Mouse (Mus musculus) heart, adult 9 months (tissue): ENCODE data around the gene Sorbs1.

Source experiments
- DNase-seq, 2 experiments: peaks; one replicate each; pipeline ENCODE4 v3.0.0; 2022; ENCODE audit warnings: low spot score in 2 of 2

Sorbs1 gene

DNA sequence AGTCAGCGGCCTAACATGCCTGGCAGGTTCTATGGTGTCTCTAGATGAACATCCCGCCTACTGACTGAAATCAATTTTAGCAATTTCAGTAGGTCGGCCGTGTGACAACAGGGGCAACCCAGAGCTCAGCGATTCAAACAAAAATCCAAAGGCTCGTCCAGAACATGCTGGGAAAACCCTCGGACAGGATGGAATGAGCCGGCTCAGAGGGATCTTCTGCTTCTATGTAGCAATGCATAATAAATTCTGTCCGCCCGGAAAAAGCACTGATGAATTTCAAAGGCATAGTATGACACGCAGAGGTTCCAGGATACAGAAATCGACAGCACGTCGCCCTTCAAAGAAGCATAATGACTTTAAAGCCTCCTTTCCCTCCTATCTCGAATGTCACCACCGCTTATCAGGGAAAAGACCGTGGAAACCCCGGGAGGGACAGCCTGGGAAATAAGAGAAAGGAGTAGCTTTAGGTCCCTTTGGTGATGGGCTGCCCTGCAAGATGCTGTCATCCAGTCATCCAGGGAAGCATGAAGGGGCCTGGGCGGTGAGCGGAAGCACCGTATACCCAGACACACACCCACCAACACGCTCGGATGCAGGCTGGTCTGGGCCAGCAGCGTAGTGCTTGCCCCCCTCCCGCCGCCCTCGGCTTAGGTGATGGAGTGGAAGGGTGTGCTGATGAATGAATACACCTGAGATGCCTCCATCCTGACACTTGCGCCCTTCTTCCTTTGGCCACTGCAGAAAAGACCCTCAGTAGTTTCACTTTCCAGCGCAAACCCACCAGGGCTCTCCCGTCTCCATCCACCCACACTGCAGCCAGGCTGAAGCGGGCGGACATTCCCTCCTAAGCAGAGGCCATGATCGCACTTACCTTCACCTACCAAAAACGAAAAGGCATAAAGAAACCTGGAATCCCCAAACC, 818 bp downstream of the Sorbs1 start:
- DNase-seq = peak in 1 of 2 experiments; percentile 50

DNA sequence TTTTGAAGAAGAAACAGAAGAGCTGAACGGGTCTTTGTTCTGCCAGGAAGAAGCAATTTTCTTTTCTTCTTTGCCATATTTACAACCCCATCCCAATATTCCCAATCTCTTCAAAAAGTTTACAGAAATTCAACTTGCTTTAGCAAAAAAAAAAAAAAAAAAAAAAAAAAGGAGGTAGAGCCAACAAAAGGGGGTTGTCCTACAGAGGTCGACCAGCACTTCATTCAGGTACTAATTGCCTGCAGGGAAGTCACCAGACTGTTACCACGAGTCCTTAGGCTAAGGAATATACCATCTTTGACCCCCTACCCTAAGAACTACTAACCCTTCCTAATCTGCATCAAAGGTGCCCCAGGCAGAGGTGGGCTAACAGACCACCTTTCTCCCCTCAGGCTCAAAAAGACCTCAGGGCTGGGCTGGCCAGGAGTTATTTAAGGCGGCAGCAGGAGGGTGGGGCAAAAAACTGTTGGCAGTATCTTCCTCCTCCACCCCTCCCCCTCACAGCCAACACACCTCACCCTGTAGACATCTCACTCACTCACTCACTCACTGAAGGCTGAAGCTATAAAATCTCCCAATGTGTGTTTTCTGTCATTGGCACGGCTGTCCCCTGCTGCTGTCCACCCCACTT, 1.8 kb downstream of the Sorbs1 start:
- DNase-seq = peak; percentile 48 to 66

DNA sequence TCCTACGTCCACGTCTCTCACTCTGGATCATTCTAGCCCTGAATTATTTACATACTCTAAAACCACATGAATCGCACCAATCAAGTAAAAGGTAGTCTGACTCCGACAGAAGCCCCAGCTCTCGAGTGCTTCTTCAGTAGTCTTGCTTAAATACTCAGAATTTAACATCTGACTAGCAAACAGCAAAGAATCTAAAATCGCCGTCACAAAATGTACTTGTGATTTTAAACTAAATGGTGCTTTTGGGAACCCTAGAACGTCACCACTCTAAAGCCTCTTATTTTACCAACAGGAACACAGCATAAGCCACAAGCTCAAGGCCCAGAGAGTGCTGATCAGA, 2.5 kb downstream of the Sorbs1 start:
- no peak for DNase-seq

DNA sequence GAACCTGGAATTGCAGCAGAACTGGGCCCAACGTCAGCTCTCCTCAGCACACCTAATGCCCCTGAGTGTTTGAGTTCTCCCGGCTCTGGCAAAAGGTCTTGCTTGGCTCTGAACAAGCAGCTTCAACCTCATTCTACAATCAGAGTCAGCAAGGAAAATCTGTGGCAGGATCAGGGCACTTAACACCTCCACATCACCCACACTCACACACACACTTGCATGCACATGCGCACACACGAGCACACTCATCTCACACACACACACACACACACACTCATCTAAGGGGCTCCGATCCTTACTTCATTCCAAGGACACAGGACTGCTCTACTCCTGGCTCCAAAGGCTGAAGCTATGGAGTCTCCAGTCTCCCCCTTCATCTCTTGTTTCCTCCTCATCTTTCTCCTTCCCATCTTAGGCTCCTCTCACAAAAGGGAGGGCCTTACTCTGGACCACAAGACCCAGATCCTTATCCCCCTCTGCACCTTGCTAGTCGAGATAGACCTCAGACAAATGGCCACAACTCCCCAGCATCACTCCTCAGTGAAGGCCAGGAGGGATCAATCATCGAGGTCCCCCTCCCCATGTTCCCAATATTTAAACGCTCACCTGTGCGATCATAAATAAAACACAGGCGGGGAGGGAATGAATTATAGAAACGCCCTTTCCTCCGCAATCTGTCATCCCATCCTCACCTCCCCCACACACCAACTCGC, 3.0 kb downstream of the Sorbs1 start:
- DNase-seq = no peak

DNA sequence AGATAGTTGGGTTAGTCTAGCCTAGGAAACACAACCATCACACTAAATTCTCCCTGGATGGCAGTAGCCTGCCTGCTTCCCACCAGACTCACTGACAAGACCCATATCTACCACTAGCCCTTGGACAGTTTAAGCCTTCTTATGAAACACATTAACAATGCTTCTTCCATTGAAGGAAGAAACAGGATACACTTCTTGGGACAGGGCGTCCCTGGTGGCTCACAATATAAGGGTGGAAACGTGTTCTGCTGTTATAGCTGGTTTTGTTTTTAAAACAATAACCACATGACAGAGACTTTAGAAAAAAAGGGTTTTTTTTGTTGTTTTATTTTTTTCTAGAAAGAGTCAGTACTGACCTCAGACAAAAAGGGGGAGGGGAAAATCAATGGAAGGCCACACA, 4.3 kb downstream of the Sorbs1 start:
- no peak for DNase-seq

DNA sequence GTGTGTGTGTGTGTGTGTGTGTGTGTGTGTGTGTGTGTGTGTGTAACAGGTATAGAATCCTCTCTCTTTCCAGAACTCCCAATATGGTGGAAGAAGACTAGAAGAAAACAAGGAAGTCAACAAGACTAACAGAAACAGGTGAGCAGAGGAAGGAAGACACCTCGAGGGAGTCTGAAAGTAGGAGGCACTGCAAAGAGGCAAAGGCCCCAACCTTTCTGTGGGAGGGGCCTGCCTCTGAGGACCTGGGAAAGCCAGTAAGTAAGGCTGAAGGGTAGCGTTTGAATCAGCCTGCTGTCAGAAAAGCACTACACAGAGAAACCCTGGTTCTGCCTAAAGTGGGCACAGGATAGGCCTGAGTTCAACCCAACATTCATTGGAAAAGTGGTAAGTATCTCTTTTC, 4.7 kb downstream of the Sorbs1 start:
- DNase-seq = no peak

DNA sequence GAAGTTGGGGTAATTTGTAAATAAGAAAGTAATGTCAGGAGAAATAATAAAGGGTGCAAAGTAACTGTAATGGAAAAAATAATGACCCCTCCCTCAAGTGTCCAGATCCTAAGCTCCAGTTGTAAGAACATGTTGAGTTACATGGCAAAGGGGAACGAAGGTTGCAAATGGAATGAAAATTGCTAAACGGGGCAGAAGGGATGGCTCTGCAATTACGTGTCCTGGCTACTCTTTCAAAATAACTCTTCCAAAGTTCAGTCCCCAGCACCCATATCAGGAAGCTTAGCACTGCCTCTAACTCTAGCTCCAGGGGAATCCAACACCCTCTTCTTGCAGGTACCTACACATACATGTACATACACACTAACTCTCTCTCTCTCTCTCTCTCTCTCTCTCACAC, 6.6 kb downstream of the Sorbs1 start:
- no peak for DNase-seq

DNA sequence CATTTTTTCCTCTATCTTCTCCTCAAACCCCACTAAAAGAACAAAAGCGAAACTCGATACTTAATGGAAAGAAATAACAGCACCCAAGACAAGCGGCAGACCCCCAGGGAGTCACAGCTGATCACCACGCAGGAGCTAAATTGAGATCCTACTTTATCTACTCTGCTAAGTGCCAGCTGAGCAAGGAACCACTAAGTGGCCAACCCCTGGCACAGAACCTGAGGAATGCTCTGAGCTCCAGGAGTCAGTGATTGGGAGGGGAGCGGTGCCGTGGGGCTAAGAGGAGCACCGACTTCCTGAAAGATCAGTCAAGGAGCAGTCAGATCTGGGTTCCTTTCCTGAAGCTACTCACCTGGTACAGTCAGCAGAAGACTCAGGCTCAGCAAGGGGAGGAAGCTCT, 9.2 kb downstream of the Sorbs1 start:
- peak in 1 of 2 experiments; percentile 57 for DNase-seq

DNA sequence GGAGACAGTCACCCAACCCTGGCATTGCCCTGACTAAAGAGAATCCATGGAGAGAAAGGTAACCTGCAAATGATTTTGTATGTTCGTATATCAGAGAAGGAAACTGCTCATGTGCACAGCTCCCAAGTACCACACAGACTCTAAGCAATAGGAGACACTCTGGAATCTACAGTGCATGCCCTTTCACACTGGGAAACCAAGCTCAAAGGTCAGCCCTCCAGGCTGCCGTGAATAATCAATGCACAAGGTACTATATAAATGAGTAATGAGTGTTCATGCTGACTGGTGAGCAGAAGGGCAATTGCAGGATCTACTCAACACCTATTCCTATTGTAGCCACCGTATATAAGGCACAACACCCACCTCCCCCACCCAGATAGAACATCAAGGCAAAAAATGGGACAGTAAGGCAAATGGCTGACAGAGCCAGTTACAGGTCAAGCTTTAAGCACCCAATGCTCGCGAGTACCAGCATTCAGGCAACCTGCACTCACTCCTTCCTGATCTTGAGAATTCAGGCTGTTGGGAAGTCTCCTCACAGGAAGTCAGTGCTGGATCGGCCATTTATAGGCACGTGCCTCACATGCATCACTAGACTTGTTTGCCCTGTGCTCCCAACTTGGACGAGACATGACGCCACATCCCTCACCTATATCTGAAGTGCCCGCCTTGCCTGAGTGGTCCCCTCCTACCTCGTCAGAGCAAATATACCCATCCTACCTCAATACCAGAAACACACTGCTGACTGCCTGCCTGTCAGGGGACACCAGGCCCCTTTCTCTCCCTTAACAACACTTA, 13.4 kb downstream of the Sorbs1 start:
- no peak for DNase-seq

DNA sequence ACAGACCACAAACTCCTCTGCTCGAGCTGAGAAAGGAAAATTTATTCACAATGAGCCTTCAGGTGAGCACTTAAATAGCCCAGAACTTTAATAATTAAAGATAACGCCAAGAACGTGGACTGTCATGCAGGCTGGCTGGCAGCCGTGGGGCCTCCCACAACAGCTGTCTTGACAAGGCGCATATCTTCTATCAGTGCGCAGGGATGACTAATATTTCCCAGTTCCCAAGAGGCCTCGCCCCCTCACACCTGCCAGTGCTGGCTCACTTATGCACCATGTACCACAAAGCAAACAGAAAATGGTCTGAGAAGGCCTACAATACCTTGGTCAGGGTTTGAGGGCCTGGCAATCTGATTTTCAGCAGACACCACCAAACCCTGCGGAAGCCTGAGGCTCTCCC, 14.4 kb downstream of the Sorbs1 start:
- DNase-seq = peak; percentile 72 to 79

DNA sequence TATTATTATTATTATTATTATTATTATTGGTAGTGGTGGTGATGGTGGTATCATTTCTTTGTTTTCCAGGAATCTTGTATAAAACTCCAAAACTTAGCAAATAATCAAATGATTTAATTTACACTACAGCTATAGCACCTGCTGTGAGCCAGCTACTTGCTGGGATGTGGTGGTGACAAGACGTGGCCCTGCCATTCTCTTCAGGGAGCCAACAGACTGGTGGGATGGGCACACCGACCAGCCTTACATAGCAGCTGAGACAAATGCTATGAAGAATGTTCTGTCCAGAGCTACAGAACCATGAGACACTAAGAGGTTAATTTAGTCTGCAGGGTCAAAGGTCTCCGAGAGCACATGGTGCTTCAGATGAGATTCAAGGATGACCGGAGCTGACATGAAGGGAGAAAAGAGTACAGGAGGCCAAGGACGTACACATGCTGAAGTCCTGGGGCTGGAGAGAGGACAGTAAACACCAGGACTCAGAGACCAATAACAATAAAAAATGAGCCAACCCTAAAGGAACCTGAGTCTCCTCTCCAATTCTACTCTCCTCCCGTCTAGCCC, 15.3 kb downstream of the Sorbs1 start:
- no peak for DNase-seq

DNA sequence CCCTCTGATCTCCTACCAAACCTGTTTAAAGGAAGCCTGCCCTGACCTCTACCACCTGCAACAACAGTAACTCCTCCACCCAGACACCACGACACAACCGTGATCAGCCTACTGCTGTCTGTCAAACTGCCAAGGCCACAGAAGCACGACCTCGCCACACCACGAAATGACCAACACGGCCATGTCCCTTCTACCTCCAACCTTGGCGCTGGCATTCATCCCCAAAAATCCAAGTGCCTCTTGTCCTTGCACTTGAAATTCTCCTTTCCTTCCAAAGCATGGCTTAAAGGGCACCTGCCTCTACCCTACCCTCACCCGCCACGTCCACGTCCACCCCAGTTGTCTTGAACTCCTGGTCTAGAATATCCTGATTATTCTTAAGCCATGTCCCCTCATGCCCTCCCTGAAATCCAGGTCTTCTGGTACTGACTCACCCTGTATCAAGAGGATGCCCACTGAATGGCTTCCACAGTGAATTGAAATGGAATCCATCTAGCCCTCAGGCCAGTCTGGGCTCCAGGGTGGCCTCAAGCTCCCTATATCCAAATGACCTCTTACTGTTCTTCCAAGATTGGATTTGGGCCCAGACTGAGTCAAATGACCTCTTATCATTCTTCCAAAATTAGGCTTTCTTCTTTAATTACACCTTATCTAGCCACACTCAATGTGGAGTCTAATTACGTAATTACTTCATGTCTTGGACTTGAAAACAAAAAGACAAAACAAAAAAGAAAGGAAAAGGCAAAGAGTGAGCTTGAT, 16.9 kb downstream of the Sorbs1 start:
- DNase-seq = peak; percentile 50 to 69

DNA sequence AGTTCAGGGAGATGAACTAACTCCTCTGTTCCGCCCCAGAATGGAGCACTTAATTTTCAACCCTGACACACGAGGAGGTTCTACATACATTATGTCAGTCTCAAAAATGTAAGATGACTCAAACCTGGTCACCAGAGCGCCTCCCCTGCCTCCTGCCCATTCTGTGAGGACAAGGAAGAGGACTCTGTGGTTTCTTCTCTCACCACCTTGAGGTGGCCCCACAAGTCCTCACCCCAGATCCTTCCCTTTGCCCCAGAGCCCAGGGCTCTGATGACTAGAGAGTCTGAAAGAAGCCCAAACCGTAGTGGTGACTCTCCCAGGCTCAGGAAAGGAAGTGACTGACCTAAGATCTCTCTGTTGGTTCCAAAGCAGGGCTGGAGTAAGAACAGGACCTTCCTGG, 17.5 kb downstream of the Sorbs1 start:
- DNase-seq = no peak

DNA sequence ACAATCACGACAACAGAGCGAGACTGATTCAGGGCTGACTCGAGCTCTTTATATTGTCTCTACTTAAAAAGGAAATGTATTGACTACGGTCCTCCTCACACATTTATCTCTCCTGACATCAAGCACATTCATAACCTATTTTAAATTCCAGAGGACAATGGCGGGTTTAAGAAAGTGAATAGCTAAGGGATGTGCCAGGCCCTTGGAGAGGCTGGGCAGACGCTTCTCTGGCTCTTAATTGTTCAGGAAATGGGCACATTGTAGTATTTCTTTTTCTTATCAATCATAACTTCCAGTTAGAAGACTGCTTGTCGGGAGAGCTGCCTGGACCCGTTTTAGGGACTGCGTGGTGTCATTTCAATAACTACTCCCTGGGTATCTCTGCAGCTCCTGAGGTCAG, 20.7 kb downstream of the Sorbs1 start:
- no peak for DNase-seq

DNA sequence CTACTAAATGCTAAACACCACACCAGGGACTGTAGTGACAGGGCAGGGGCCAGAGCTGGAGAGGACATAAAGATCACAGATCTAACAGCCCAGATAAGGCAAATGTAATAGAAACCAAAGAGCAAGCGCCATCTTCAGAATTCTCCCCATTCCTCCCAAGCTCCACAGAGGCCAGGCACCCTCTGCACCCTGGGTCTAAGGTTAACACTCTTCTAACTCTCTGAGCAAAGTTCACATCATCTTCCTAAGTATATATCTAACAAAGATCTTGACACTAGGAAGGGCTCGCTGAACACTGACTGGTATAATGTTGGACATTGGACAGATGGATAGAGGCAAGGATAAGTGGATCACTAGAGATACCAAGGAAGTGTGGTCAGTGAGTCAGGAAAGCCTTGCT, 22.1 kb downstream of the Sorbs1 start:
- no peak for DNase-seq

DNA sequence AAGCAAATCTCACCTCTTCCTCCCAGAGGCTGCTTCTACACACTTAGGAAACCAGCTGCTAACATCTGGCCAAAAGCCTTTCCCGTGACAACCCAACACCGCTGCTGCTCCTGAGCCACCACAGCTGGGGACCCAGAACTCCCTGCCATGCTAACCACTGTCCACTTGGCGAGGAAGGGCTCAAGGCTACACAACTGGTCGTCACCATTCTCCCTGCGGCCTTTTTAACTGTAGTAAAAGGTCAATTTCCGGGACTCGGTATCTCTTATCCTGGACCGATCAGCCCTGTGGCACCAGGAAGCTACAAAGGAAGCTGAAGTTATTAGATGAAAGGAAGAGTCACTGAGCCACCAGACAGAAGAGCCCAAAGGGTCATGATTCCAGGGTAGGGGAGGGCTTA, 22.8 kb downstream of the Sorbs1 start:
- peak; percentile 53 to 55 for DNase-seq

DNA sequence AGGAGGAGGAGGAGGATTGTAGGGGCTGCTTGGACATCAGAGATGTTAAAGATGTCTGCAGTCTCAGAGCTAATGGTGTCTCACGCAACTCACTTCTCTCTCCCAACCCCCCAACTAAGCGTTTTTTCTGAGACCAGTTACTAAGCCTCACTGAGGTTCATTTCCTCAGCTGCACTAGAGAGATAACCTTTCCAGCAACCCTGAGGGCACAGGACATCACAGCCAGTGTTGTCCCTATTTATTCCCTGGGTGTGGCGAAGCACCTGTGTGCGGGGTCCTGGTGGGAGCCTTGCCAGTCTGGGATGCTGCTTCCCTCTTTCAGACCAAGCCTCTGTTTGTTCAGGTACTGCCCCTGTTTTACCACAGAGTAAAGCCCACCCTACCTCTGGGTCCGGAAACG, 23.9 kb downstream of the Sorbs1 start:
- no peak for DNase-seq

DNA sequence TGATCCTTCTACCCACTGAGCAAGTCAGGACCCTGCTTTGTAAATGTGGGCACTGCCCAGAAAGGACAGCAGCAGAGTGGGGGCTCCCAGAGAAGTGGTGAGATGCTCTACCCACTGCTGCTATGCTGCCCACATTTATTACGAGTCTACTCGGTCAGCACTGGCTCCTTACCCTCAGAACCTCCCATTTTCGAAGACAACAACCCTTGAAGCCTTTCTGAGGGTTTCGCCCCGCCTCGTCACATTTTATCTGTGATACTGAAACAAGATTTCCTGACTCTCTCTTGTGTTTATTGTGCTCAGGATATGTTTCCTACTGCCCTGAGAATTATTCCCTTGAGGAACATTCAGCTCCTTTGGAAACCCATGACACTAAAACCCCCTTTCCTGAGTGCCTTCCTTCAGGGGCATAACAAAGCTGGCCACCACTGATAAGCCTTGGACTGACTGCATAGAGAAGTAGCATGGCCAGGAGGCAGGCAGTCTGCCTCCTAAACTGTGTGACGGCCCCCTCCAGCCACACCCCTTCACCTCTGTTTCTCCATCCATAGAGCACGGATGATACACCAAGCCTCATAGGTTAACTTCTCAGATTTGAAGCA, 24.6 kb downstream of the Sorbs1 start:
- DNase-seq = peak in 1 of 2 experiments; percentile 51

DNA sequence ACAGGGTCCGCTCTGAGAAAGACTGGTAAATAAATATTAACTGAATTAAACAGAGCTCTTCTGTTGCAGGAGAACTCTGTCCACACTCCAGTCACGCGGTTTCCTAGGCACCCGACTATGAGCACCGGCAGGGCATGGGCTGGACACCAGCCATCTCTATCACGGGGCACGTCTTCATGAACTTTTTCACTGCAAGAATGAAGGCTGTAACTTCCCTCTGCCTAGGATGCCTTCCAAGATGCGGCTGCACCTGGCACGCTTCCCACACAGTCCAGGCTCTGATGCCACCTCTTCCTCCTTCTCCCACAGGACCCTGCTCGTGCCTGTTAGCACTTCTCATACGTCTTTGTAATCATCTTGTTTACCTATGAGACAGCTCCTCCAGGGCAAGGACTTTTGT, 26.0 kb downstream of the Sorbs1 start:
- peak in 1 of 2 experiments; percentile 75 for DNase-seq

DNA sequence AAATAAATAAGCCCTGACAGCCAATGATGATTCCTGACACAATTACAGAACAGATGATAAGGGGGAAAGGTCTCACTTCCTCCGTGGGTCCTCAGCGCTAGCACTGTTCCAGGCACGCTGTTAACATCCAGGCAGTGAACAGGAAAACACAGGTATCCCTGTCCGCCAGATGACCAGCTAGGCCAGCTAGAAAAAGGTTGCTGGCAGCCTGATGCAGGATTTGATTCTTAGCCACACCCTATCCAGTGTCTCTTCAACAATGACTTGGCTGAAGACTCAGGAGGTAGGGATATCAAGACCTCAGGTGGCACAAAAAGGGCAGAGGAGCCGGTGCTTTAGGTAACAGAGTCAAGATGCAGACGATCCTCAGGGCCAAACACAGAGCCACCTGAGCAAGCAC, 32.5 kb downstream of the Sorbs1 start:
- DNase-seq = no peak
